Mouse (Mus musculus): ENCODE results near the gene Cavin1.
A peak's percentile ranks its signal among the peaks of the same experiment; 100 is the strongest.

Gene Cavin1

GRCm38 (mm10) chr11:100958613-100959463 lies 11.8 kb downstream of the Cavin1 start:
- DNase-seq (ENCODE audit: low read depth in 1 of 2, low spot score in 2 of 2): no peak

GRCm38 (mm10) chr11:100957915-100958469 lies 12.7 kb downstream of the Cavin1 start:
- DNase-seq (ENCODE audit: low read depth in 1 of 2, low spot score in 2 of 2): no peak

GRCm38 (mm10) chr11:100957244-100957643 lies 13.4 kb downstream of the Cavin1 start:
- peak in 1 of 2 experiments; percentile 62 for DNase-seq (ENCODE audit: low read depth in 1 of 2, low spot score in 2 of 2)

GRCm38 (mm10) chr11:100949540-100949939 lies 21.1 kb downstream of the Cavin1 start:
- no peak for DNase-seq (ENCODE audit: low read depth in 1 of 2, low spot score in 2 of 2)

- no peak for DNase-seq (ENCODE audit: low read depth in 1 of 2, low spot score in 2 of 2)
Observed at GRCm38 (mm10) chr11:100948317-100948716, 22.4 kb downstream of the Cavin1 start.

GRCm38 (mm10) chr11:100947548-100947947 lies 23.1 kb downstream of the Cavin1 start:
- DNase-seq (ENCODE audit: low read depth in 1 of 2, low spot score in 2 of 2): no peak

- DNase-seq (ENCODE audit: low read depth in 1 of 2, low spot score in 2 of 2): no peak
Observed at GRCm38 (mm10) chr11:100946862-100947261, 23.8 kb downstream of the Cavin1 start.

GRCm38 (mm10) chr11:100942388-100942787 lies 28.3 kb downstream of the Cavin1 start:
- no peak for DNase-seq (ENCODE audit: low read depth in 1 of 2, low spot score in 2 of 2)

GRCm38 (mm10) chr11:100939512-100940151 lies 31.1 kb downstream of the Cavin1 start, which contains the start of gene Stat3:
Gene Stat3, minus strand, starts transcription at chr11:100939540.
- DNase-seq (ENCODE audit: low read depth in 1 of 2, low spot score in 2 of 2): peak; percentile 98 to 99

GRCm38 (mm10) chr11:100938711-100939511 lies 31.8 kb downstream of the Cavin1 start:
- no peak for DNase-seq (ENCODE audit: low read depth in 1 of 2, low spot score in 2 of 2)

GRCm38 (mm10) chr11:100938112-100938511 lies 32.6 kb downstream of the Cavin1 start:
- DNase-seq (ENCODE audit: low read depth in 1 of 2, low spot score in 2 of 2): peak; percentile 22 to 40

- DNase-seq (ENCODE audit: low read depth in 1 of 2, low spot score in 2 of 2): no peak
Observed at GRCm38 (mm10) chr11:100937295-100937694, 33.4 kb downstream of the Cavin1 start.

GRCm38 (mm10) chr11:100935373-100936355 lies 35.0 kb downstream of the Cavin1 start:
- DNase-seq (ENCODE audit: low read depth in 1 of 2, low spot score in 2 of 2): peak in 1 of 2 experiments; percentile 22

GRCm38 (mm10) chr11:100931254-100931921 lies 39.3 kb downstream of the Cavin1 start:
- DNase-seq (ENCODE audit: low read depth in 1 of 2, low spot score in 2 of 2): peak in 1 of 2 experiments; percentile 25

- no peak for DNase-seq (ENCODE audit: low read depth in 1 of 2, low spot score in 2 of 2)
Observed at GRCm38 (mm10) chr11:100930611-100931010, 40.1 kb downstream of the Cavin1 start.

- no peak for DNase-seq (ENCODE audit: low read depth in 1 of 2, low spot score in 2 of 2)
Observed at GRCm38 (mm10) chr11:100927386-100927785, 43.3 kb downstream of the Cavin1 start.

- DNase-seq (ENCODE audit: low read depth in 1 of 2, low spot score in 2 of 2): no peak
Observed at GRCm38 (mm10) chr11:100924386-100924919, 46.2 kb downstream of the Cavin1 start.

GRCm38 (mm10) chr11:100920887-100921624 lies 49.6 kb downstream of the Cavin1 start:
- no peak for DNase-seq (ENCODE audit: low read depth in 1 of 2, low spot score in 2 of 2)
